Mouse (Mus musculus): ENCODE measurements around the gene Trim2. TPM values are rescaled to one million over a fixed set of nuclear protein-coding genes. Genes with fewer than 3 reads are reported as not detected.

Gene Trim2
- total RNA-seq, 2 experiments from 2014 or later = 9.1 to 9.9 TPM

DNA sequence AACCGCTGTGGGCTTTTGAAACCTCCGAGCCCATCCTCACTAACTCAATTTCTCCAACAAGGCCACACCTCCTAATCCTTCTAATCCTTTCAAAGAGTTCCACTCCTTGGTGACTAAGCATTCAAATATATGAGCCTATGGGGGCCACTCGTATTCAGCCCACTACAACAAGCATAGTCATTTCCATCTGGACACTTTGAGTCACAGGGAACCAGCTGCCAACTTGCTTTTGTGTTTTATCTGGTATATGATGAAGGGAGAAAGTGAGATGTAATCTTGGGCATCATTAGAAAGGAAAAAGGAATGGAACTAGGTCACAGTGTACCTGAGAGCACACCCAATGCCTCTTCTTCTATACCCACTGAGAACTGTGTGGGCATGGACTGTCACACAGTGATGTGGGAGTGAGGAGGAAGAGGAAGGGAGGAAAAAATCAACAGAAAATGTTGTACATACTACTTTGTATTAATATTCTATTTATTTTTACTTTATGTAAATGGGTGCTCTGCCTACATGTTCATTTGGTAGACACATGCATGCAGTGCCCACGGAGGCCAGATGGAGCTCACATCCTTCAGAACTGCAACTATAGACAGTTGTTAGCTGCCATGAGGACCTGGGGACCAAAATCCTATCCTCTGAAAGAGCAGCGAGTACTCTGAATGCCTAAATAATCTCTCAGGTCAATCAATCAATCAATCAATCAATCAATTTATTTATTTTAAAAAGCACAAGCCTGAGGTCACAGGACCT lies 72.8 kb downstream of the Trim2 start:
- DNase-seq = no peak

DNA sequence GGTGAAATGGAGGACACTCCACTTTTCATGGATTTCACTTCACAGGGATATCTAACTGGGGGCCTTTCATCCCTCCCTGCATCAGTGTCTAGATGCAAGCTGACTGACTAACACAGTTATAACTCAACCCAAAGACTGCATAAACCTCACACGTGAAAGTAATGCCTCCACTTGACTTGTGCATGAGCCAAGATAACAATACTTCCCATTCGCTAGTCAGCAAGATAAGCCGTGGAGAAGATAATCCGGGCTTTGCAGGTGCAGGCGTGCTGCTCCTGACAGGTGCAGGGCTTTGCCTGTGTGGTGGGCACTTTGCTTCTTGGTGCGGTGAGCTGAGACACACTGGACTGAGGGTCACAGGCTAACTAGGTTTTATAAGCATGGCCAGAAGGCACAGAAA lies 74.4 kb downstream of the Trim2 start:
- intact Hi-C loops (cut with DNase I) = no loop called here

More for the DNA sequence above, 72.8 kb downstream of the Trim2 start:
- intact Hi-C loops (cut with DNase I) = no loop called here

DNA sequence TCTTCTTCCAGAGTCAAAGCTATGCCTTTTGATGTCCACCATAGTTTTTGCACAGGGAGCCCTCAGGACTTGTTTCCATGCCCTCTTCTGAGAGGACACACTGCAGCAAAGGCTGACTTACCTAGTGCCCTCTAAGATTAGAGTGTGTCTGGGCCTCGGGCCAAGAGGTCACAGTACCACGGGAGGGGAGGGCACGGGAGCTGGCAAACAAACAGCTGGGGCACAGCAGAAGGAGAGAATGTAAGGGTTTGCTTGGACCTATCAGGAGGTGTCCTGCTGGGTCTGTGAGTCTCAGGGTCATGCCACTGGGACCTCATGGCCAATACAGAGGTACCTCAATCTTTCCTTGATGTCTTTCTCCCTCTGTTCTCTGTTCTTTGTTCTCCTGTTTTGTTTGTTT lies 75.7 kb downstream of the Trim2 start:
- DNase-seq = peak; percentile 85 to 87
- intact Hi-C loops (cut with DNase I) = no loop called here

More for the DNA sequence above, 74.4 kb downstream of the Trim2 start:
- DNase-seq = no peak

DNA sequence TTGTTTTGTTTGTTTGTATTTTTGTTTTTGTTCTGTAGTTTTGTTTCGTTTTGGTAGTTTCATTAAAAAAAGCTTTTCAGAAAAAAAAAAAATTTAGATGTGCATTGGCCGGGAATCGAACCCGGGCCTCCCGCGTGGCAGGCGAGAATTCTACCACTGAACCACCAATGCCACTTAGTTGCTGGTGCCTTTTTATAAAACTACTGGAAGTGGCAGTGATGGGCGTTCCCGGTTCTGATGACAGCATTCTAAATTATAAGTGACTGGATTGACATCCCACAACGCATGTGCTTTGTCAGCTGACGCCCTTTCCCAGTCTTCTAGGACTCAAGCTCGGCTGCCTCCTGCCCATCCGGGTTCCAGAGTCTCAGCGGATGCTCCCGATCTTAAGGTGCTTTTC lies 77.8 kb downstream of the Trim2 start:
- intact Hi-C loops (cut with DNase I) = loop anchor here (2.0 kb wide), 1 partner anchor 30 kb away; no protein-coding TSS in a partner anchor
- peak; percentile 70 to 82 for DNase-seq

DNA sequence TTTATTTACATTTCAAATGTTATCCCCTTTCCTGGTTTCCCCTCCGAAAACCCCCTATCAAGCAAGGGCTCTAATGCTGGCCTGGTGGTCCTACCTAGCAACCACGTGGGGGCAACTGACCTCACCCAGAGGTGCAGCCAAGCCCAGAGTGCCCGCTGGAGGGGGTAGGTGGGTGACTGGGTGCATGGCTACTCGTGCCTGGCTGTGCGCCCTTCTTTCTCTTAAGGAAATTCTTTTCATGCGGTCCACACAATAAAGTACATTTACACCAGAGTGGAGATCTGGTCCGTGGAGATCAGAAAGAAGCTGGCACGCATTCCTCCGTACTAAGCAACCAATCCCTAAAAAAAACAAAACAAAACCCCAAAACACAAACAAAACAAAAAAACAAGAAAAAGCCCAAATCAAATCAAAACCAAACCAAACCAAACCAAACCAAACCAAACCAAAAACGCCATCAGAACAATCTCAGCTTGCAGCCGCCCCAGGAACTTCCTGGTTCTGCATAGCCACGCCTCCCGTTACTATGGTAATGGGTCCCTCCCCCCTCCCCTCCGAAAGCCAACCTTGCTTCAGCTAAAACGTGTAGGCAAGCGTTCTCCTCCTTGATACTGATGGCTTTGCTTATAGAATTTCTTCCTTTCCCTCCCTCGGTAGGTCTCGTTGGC lies 78.3 kb downstream of the Trim2 start:
- DNase-seq = peak; percentile 66 to 78
- intact Hi-C loops (cut with DNase I) = loop anchor here (2.0 kb wide), 1 partner anchor 30 kb away; no protein-coding TSS in a partner anchor

DNA sequence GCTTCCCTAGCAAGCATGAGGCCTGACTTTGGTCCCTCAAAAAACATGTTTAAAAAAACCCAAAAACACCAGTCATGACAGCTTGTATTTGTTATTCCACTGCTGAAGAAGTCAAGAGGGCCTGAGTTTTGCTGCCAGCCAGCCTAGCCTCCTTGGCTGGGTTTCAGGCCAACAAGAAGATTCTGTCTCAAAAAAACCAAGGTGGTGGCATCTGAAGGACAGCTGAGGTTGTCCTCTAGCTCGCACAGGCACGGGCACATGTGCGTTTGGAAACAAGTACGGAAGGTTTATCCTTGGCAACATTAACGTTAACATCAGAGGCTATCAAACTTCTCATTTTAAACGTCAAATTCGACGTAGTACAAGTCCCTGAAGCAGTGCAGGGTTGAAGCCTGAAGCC lies 79.0 kb downstream of the Trim2 start:
- intact Hi-C loops (cut with DNase I) = loop anchor here (2.0 kb wide), 1 partner anchor 31 kb away; no protein-coding TSS in a partner anchor
- DNase-seq = peak in 1 of 2 experiments; percentile 20

DNA sequence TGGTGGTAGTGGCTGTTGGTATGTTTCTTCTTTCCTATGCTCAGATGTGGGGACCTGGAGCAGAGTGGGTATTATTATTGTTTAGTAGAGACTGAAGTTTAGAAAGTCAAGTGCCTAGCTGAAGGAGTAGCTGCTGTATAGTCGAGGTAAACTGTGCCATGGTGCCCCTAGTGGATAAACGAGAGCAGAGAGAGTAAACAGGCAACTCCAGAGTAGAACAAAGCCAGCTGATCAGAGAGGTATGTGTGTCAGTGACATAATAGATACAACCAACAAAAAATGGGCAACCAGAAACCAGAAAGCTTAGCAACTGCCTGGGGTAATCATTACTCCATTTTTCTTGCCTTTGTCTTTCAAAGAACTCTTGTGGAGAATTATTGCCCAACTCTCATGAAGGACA lies 81.7 kb downstream of the Trim2 start:
- DNase-seq = no peak
- intact Hi-C loops (cut with DNase I) = loop anchor here (5.0 kb wide), 1 partner anchor 48 kb away; no protein-coding TSS in a partner anchor

DNA sequence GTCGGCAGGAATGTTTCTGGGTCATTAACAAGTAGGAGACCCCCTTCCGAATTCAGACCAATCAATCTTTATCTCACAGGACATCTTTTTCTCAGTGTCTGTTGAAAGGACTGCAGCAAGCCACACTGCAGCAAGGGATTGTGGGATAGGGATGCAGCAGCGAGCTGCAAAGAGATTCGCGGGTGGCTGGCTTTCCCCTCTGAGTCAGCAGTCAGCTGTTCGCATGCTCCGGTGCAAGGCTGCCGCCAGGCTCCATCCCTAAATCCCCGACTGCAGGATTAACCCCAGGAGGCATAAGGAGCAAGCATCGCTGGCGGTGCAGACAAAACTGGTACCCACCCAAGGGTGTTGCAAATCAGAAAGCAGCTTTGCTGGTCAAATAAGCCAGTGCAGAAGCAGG lies 85.9 kb downstream of the Trim2 start:
- intact Hi-C loops (cut with DNase I) = loop anchor here (5.0 kb wide), 1 partner anchor 43 kb away; no protein-coding TSS in a partner anchor
- peak; percentile 68 to 73 for DNase-seq

DNA sequence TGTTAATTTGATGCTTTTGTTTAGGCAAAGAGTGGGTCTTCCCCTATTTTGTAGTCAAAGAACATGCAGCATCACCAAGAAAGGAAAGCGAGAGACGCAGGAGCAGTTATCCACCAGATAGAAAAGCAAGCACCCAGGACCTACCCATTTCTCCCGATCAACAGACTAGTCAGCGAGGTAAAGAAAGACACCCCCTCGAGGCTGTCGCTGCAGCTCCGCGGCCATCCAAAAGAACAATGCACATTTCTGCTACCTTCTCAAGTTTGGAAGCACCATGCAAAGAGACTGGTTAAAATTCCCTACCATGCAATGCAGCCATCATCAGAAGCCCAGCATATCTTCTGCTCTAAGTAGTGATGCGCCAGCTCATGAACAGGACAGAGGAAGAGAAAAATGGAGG lies 86.4 kb downstream of the Trim2 start:
- intact Hi-C loops (cut with DNase I) = loop anchor here (5.0 kb wide), 1 partner anchor 43 kb away; no protein-coding TSS in a partner anchor
- DNase-seq = no peak

DNA sequence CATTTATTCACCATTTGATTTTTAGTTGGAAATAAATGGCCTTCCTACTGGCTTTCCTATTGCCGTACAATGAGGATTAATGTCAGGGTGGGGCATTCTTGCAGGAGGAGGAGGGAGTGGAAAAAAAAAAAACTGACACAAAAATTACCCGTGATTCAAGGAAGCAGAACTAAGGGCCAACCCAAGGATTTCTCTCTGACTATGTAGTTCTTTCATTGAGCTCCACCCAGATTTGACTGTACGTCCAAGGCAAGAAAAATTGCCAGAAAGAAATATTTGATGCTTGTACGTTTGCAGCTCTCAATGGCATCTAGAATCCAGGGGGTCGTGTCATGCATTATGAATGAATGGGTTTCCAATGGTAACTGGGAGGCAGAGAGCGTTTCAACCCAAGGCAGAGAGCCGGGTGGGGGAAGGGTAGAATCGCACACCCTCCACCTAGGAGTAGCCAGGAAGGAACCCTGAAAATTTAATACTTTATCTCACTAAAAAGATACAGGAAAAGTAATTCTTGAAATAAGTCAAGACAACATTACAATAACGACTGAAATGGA lies 86.9 kb downstream of the Trim2 start:
- no peak for DNase-seq
- intact Hi-C loops (cut with DNase I) = loop anchor here (5.0 kb wide), 1 partner anchor 42 kb away; no protein-coding TSS in a partner anchor

DNA sequence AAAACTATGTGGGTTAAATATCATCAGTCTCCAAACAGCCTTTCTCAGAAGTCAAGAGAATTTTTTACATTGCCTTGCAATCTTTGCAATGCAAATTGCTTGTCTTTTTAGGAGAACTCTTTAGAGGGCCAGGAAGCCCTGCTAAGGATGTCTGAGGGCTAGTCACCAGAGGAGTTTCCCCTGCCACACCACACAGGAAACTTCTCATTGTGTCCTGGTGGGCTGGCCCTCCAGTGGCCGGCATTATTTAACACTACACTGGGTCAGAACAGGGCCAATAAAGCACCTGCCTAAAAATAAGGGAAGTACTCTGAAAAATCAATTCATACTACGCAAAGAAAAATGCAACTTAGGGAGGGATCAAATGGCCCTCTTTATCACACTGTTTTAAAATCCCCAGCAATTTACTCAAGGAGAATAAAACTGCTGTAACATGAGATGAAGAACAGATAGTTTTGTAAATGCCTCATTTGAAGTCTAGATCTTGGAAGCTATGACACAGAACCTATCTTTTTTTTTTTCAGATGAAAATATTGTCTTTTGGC lies 87.4 kb downstream of the Trim2 start:
- no peak for DNase-seq
- intact Hi-C loops (cut with DNase I) = no loop called here

DNA sequence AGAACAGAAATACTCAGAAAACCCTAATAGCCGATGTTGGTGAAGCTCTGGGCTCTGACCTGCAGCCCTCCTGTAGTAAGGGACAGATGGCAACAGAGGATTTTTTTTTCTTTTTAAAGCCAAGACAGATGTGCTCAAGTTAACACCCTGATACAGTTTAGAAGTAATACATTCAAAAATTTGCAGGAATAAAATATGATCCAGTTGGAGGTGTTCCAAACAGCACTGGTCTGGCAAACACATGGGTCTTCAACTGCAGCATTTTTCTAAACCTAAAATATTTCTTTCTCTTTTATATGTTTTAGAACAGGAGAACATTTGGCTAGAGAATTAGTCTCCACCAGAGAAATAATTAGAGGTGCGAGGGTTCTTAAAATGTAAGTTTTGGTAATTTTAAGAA lies 88.2 kb downstream of the Trim2 start:
- no peak for DNase-seq
- intact Hi-C loops (cut with DNase I) = no loop called here

DNA sequence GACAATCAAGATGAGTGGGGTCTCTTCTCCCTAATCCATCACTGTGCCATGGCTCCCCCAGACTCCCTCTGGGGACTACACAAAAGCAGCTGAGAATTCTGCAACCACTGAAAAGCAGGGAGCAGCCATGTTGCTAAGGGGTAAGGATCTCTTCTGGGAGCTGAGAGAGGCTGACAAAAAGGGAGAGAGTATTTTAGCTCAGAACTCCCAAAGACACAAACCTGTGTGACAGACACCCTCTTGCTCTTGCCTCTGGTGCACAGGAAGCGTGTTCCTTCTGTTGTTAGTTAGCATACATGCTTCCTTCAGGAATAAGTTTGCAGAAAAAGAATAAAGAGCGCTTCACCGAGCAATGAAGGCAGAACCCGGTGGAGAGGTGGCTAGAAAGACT lies 88.7 kb downstream of the Trim2 start:
- DNase-seq = no peak
- intact Hi-C loops (cut with DNase I) = no loop called here

DNA sequence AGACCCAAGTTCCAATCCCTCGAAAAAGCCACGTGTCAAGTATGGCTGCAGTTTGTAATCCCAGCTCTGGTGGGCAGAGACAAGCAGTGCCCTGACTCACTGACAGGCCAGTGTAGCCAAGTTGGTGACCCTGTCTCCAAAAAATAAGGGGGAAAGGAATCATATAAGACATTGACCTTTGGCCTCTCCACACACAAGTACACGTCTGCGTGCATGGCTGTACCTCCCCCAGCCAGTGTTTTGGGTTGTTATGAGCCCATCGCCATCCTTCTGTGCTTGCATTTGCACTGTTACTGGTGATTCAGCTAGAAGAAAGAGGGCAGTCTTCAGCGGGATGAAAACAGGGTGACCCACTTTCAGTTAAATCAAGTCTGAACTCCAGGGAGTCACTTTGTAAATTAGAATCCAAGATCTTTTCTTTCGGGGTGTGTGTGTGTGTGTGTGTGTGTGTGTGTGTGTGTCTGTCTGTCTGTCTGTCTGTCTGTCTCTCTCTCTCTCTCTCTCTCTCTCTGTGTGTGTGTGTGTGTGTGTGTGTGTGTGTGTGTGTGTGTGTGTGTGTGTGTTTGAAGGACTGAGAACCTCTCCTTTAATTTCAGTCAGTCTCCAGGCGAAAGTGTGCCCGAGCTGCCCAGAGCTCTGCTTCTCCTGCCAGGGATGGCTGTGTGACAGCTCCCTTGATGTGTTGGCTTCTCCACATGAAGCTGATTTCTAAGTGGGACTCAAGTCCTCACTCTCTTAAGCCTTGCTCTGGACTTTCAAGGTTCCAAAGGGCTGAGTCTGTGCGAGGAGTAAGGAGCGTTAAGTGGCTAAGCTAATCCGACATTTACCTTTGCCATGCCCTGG lies 89.3 kb downstream of the Trim2 start:
- no peak for DNase-seq
- intact Hi-C loops (cut with DNase I) = no loop called here

DNA sequence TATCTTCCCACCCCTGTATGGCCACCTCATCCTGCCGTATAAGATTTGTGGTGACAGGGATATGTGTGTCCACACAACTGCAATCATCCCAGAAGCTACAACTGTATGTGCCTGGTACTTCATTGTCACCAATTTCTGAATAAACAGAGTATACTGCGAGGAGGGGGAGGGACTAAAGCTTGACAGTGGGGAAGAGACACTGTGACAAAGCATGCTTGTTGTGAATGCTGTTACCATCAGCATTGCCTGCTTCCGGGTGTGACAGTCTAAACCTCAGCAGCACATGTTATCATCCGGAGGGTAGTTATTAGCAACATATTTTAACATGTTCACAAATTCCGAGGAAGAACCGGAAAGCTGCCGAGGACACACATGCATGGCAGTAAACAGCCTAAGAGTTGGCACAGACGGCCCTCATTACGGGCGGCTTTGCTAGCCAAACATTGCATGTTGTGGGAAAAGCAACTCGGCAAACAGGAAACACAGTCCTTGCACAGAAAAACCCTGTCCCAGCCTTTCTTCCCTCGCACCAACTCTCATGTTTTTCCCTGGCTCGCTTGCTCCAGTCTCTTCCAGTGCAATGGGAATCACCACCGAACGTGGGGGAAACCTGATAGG lies 90.8 kb downstream of the Trim2 start:
- intact Hi-C loops (cut with DNase I) = no loop called here
- no peak for DNase-seq

DNA sequence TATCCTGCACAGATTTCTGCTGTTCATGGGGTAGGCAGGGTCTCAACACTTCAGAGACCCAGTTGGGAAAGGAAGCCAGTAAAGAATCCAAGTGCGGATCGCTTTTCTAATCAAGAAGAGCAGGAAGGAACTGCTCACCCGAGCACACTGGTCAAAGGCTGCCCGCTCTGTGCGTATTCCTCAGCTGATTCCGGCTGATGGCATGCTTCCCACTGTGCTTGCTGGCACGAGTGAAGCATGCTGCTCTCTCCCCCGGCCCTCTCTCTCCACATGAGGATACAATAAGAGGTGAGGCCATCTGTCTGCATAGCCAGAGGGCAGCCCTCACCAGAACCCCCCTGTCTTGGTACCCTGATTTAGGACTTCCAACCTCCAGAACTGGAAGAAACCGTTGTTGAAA lies 91.4 kb downstream of the Trim2 start:
- intact Hi-C loops (cut with DNase I) = no loop called here
- DNase-seq = peak; percentile 38 to 54

DNA sequence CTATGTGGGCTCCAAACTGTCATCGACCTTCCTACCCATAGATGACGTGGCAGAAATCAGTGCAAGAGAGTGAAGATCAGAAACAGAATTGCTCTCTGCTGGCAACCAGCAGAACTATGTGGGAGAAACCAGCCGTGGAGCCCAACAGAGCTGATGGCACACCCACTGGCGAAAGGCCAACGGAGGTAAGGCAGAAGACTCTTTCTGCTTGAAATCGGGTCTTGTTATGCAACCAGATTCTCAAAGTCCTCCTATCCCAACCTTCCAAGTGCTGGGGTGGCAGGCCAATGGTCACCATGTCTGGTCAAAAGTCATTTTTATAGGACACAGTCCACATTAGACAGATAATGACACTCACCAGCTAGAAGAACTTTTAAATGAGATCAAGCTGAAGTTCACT lies 92.2 kb downstream of the Trim2 start:
- no peak for DNase-seq
- intact Hi-C loops (cut with DNase I) = no loop called here

DNA sequence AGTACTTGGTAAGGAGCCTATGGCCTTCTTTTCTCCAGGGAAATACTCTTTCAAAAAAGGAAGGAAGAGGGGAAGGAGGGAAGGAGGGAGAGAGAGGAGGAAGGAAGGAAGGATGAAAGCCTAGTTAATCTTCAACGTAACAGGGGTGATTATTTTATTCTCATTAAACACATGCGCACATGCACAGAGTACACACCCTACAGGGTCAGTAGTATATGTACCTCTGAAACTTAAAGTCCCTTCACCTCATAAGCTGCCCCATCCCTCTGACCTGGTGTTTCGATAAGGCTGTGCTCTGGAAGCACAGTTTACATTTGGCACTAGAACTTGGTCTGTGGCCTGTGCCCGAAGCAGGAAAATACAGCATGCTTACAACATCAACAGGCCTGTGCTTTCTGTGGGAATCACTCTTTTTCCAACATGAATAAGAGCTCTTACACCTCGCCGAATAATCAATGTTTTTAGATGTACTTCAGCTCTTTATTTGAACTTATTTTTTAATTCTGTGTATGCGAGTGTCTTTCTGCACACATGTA lies 95.3 kb downstream of the Trim2 start:
- intact Hi-C loops (cut with DNase I) = no loop called here
- DNase-seq = no peak

DNA sequence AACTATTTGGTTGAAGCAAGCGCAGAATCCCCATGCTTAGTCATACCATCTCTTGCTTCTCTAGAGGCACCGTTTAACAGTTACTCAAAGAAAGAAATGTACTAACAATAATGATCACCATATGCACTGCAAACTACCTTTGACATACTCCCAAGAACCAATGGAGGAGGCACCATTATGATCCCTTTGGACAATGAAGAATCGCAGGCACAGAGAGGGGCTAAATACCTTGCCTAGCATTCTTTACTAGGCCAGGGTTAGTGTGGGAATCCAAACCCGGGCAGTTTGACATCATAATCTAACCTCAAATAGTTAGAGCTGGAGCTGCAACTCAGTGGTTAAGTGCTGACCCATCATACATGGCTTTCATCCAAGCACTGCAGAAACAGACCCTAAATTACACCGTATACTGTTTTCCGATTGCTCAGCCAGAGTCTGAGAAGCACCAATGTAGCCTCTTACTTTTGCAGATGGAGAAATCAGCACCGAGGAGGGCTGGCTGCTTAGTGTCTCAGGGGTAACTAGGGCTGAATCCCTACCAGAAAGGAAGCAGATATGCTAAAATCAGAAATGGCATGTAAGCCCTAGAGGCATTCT lies 97.7 kb downstream of the Trim2 start:
- no peak for DNase-seq
- intact Hi-C loops (cut with DNase I) = no loop called here

Measured in heart, postnatal 10 days (tissue).